Mouse (Mus musculus) ovary, postnatal 36 days (tissue): ENCODE data around the gene Unc80.
A peak's percentile ranks its signal among the peaks of the same experiment; 100 is the strongest.
"Not testable (repeated sequence)": the region's sequence is repeated elsewhere in the genome, so short reads cannot be mapped to it uniquely, and the experiment has no call there.

Experiments
- DNase-seq: peaks from one replicate; pipeline ENCODE4 v3.0.0; 2022; ENCODE audit warnings: low spot score, mixed read lengths

The Unc80 gene

GRCm38 (mm10) chr1:66638177-66638576, 170.0 kb downstream of the Unc80 start:
- DNase-seq, result no peak

DNA sequence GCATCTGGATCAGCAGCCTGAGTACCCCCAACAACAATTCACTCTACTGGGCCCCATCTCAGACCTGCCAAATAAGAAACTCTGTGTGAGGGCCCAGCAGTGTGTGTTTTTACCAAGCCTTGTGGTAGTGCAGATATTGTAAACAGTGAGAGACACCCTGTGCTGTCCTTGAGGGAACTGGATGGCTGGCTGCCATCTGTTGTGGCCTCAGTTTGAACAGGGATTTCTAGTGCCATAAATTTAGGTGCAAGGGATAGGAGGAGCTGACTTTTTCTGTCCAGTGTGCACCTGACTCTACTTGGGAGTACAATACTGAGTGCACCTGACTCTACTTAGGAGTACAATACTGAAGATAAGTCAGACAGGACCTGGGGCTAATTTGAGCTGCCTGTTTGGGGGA, 178.7 kb downstream of the Unc80 start:
- DNase-seq, result peak; percentile 50

GRCm38 (mm10) chr1:66649568-66649967, 181.4 kb downstream of the Unc80 start:
- DNase-seq, result no peak

- no peak for DNase-seq
Measured at GRCm38 (mm10) chr1:66650006-66650405, 181.8 kb downstream of the Unc80 start.

DNA sequence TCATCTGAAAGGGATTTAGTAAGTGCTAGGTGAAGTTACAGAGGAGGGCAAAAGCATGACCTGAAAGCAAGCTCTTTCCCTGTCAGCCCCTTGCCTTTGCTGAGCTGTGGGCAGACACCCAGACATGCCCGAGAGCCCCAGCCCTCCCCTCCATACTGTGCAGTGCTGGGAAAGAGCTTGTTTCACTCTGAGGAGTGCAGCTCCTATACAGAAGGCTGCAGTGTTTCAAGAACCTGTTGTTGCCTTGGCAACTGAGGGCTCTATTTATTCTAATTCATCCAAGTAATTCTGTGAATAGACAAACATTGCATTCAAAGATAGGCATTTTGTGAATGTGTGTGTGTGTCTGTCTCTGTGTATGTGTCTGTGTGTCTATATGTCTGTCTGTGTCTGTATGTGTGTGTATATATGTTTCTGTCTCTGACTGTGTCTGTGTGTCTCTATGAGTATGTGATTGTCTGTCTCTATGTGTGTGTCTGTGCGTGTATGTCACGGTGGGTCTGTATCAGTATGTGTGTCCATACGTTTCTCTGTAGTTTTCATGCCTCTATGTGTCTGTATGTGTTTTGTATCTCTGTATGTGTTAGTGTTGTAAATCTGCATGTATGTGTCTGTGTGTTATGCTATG, 187.1 kb downstream of the Unc80 start:
- no peak for DNase-seq

DNA sequence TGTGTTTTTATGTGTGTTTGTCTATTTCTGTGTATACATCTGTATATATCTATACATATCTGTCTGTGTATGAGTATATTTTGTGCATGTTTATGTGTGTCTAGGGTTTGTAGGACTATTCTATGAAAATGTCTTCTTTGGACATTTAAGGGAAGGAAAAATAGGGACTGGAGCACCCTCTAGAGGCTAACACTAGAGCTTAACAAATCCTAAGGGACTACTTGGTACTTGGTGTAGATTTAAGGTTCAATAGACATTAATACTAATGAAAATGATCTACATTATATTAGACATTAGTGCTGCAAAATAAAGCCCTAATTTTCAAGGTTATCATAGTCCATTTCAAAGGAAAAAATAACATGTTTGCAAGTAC, 187.6 kb downstream of the Unc80 start:
- DNase-seq, result no peak

GRCm38 (mm10) chr1:66671475-66671874, 203.3 kb downstream of the Unc80 start:
- DNase-seq, result no peak

DNA sequence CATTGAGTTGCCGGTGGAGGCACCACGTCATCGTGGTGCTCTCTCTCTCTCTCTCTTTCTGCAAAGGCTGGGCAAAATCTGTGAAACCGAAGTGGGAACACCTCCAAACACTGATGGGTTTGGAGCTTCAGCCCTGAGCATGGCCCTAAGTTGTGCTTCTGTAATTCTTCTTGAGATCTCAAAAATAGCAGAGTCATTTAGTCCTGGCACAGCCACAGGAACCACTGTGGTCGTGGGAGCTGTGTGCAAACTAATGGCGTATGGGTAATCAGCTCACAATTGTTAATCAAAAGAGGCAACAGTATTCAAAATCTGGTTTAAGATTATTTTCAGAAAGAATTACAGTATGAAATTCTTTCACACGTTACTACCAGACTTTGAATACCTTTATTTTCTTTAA, 204.6 kb downstream of the Unc80 start:
- no peak for DNase-seq

GRCm38 (mm10) chr1:66677928-66678327, 209.8 kb downstream of the Unc80 start:
- no peak for DNase-seq

- no peak for DNase-seq
Measured at GRCm38 (mm10) chr1:66678662-66679061, 210.5 kb downstream of the Unc80 start.

- DNase-seq, result no peak
Measured at GRCm38 (mm10) chr1:66682974-66683373, 214.8 kb downstream of the Unc80 start.

- DNase-seq, result no peak
Measured at GRCm38 (mm10) chr1:66691772-66692171, 223.6 kb downstream of the Unc80 start.

DNA sequence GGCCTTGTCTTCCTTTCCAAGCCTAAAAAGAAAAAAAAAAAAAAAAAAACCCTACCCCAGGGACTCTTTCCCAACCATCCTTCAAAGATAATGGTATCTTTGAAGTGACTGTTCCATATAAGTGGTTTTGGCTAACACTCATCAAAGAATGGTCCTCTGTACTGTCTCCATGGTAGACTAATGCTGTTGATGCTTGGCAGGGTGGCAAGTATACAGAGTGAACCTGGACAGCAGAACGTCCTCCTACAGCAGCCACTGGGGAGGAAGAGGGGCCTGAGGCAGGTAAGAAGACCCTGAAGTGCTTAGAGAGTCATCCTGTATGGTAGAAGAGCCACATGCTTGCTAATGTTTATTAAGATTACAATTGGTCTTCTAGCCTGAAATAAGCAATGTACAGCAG, 224.1 kb downstream of the Unc80 start:
- DNase-seq, result no peak

GRCm38 (mm10) chr1:66692780-66693392, 224.7 kb downstream of the Unc80 start:
- DNase-seq, result no peak

DNA sequence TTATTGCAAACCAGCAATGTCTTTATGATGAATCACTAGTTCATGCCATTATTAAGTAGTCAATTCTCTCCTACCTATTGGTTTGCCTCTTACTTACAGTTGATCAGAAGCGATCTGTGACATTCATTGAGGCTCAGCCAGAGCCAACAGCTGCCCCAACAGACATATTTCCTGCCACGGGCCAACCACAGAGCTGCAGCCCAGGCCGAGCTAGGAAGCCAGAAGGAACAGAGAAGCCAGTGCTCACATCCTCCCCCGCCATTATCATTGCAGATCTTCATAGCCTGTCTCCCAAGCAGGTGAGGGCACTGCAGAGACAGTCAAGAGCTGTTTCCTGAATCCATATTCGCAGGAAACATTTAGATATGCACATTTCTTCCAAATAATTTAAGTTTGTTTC, 226.1 kb downstream of the Unc80 start:
- no peak for DNase-seq

DNA sequence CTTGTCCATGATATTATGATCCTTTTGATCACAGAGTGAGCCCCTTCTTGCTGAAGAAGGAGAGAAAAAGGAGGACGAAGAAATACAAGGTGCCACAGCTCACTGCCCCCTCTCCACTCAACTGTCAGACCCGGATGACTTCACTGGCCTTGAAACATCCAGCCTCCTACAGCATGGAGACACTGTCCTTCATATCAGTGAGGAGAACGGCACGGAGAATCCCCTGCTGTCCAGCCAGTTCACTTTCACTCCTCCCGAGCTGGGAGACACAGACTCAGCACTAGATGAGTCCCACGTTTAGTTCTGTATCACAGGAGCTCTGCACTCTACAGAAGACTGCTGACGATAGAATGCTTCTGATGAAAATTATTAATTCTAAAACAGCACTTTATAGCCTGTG, 227.1 kb downstream of the Unc80 start:
- no peak for DNase-seq

DNA sequence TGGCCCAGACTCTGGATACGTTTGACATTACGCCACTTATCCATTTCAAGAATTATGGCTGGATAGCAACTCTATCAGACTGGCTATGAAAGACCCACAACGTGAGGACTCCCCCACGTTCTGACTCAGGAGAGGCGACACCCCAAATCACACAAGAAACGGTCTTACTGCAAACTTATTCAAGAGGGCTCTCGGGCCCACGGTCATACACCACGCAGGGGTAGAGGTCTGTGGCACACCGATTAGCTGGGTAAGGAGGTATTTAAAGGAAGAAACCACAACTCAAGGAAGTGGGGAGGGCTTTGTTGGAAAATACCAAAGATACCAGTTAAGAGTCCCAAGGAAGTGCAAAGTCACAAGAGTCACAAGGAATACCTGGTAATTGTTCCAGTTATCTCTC, 231.5 kb downstream of the Unc80 start:
- not testable (repeated sequence) for DNase-seq

DNA sequence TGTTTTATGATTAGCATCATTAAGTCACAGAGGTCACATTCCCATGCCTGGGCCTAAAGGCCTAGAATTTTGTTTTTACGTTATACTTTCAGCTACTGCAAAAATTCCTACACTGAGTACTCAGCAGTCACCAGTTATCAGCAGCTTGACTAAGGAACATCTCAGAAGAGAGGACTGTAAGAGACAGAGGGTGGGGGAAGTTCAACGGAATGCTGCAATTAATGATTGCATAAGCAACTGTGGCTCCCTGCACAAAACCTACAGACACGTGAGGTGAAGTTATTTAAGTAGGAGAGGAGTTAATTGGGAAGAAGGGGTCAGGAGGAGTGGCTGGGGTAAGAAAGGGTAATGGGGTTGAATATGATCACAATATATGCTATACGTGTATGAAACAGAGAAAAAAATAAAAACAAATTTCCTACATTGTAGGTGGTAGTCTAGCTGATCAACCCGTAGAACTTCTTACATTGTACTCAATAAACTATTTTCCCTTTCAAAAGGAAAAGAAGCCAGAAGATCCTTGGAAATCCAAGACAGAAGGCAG, 232.1 kb downstream of the Unc80 start:
- no peak for DNase-seq

- DNase-seq, result peak; percentile 93
Measured at GRCm38 (mm10) chr1:66700693-66701575, 232.8 kb downstream of the Unc80 start, which contains the start of gene Rpe. Gene Rpe, plus strand, starts transcription at chr1:66700831.

GRCm38 (mm10) chr1:66701576-66701940, 233.4 kb downstream of the Unc80 start:
- DNase-seq, result no peak

DNA sequence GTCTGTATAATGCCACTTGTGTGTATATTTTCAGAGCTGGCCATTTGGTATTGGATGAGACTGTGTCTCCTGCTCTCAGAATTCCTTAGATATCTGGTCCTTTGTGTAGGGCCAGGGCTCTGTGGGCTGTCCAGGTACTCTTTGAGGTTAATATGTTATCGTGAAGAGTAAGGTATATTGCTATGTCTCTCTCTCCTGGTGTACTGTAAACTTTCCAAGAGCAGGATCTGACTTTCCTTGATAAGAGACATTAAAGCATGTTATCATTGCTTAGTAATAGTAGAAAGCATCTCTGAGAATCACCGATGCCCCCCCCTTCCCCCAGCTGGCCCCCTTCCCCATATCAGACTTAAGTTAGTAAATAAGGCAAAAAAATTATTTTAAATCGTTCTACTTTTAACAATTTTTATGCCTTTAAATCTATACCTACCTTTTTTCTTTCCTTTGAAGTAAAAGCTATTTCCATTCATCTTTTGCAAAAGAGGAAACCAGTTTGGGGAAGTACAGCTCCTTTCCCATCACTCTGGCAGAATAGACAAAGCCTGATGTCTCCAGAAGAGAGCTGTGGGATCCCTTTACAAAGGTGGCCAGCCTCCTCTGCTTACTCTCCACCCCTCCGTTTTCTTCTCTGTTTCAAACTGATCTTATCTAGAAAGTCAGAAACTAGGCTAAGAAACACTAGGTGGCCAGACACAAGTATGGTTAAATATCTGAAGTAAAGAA, 234.6 kb downstream of the Unc80 start:
- DNase-seq, result no peak

GRCm38 (mm10) chr1:66704523-66704922, 236.4 kb downstream of the Unc80 start:
- no peak for DNase-seq
